Mouse (Mus musculus) left cerebral cortex, adult 8-10 months (tissue): Measurements from ENCODE around the gene Dhx37. TPM values are rescaled to one million over a fixed set of nuclear protein-coding genes. Genes with fewer than 3 reads are reported as not detected.
"Not testable (repeated sequence)": the region's sequence is repeated elsewhere in the genome, so short reads cannot be mapped to it uniquely, and the experiment has no call there.

Source experiments
- DNase-seq, 2 experiments: peaks; one replicate each; pipeline ENCODE4 v3.0.0; 2022; ENCODE audit warnings: low spot score in 2 of 2
- total RNA-seq, 4 experiments: library from RNA; stranded (reverse); gene quantifications; 2 replicates each; pipeline ENCODE4 v1.2.4; 2022

The Dhx37 gene
- total RNA-seq, 4 experiments from 2014 or later, result 9.4 to 12.9 (median 11.7) TPM

- DNase-seq, result no peak
These were observed 14.7 kb upstream of the Dhx37 start for GRCm38 (mm10) chr5:125448631-125449030.

DNA sequence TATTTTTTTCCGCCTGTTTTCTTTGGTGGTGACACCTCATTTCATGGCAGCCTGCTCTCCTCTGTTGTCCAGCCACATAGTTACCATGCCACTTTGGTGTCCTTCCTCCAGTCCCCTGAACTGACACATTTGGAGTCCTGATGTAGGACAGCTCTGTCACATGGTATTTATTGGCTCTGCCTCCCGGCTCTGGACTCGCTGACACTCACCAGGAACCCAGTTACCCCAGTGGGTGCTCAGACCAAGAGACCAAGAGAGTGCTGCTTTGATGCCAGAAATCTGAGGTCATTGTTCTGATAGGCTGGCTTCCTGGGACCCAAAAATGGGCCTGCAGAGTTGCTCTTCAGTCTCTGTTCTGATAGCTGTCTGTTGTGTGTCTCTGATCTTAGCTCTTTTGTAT is 14.1 kb upstream of the Dhx37 start:
- no peak for DNase-seq

GRCm38 (mm10) chr5:125446344-125446743 is 12.4 kb upstream of the Dhx37 start:
- DNase-seq, result no peak

DNA sequence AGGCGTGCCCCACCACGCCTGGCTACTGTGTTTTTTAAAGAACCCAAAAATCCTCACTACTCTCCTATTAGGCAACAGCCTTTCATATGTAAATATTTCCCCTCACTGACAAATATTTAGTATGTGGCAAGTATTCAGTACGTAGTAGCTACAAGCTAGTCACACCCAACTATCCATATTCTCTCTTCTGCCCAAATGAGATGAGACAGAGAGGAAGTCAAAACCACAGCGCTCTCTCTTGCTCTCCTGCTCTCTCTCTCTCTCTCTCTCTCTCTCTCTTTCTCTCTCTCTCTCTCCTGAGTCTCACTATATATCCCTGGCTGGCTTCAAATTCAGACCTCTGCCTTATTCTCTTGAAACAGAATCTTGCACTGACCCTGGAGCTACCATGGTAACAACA is 10.6 kb upstream of the Dhx37 start:
- DNase-seq, result no peak

DNA sequence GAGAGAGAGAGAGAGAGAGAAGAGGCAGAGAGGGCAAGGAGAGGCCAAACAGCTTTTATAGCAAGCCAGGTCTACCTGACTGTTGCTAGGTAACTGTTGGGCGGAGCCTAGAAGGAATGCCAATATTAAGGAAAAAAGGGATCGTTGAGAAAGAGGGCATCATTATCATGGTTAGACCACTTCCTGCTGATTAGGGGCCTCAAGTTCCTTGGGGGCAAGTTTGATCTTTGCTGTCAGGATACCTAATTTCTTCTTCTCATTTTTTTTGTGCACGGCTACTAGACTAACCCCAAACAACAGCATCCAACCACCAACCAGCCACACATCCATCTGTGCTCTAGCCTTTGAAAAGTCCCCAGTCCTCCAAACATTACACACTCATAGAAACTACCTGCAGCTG is 10.0 kb upstream of the Dhx37 start:
- no peak for DNase-seq

DNA sequence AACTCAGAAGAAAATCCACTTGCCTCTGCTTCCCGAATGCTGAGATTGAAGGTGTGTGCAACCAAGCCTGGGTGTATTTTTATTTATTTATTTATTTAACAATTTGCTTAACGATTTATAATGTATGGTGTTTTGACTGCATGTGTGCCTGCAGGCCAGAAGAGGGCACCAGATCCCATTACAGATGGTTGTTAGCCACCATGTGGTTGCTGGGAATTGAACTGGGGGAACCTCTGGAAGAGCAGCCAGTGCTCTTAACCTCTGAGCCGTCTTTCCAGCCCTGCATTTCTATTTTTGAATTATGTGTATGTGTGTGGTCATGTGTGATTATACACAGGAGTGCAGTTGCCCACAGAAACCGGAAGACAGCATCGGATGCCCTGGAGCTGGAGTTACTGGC is 9.4 kb upstream of the Dhx37 start:
- DNase-seq, result no peak

- DNase-seq, result no peak
These were observed 8.4 kb upstream of the Dhx37 start for GRCm38 (mm10) chr5:125442136-125442995.

DNA sequence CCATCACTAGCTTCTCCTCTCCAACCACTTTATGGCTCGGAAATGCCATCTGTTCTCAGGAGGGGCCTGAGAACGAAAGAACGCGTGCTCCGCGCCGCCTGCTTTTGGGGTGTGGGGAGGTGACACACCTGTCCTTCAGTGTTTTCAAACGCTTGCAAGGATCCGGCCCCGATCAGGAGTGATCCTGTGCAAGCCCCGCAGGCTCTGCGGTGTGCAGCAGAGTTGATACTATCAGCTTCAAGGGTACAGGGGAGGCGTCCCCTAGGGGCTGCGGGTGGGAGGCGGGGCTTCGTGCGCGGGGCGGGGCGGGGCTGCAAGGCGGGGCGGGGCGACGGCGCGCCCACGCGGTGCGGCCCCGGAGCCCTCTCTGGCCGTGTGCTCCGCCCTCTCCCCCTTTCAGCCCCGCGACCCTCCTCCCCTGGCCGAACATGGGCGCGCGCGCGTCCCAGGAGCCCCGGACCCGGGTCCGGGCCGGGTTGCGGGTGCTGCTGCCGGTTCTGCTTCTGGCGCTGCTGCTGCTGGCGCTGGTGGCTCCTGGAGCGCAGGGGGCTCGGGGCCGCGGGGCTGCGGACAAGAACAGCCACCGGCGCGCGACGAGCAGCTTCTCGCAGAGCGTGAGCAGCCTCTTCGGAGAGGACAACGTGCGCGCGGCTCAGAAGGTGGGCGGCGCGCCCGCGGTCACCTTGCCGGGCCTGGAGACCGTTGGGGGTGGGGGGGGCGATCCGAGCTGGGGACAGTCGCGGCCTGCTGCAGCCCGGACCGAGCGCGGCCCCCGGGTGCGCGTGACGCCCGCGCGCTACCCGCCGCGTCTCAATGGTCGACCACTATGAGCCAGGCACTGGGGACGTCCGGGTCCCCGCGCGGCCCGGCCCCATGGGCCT is 7.6 kb upstream of the Dhx37 start, which contains the start of gene Bri3bp:
Gene Bri3bp (plus strand): TSS at position 335 of the 881 bp plus-strand sequence.
- peak in 1 of 2 experiments; percentile 47 for DNase-seq

GRCm38 (mm10) chr5:125440583-125441233 is 6.8 kb upstream of the Dhx37 start:
- DNase-seq, result no peak

GRCm38 (mm10) chr5:125434347-125434746 is 426 bp upstream of the Dhx37 start:
- not testable (repeated sequence) for DNase-seq

DNA sequence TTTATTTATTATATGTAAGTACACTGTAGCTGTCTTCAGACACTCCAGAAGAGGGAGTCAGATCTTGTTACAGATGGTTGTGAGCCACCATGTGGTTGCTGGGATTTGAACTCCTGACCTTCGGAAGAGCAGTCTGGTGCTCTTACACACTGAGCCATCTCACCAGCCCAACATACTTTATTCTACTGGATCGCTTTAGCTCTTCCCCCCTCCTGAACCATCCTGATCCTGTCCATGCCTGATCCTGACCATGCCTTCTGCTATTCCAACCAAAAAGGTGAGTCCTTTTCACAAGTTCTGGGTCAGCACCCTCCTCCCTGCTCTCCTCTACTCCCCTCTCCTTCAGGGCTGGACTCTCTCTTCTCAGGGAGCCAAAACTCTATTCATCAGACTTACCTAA is 1.6 kb downstream of the Dhx37 start:
- not testable (repeated sequence) for DNase-seq

DNA sequence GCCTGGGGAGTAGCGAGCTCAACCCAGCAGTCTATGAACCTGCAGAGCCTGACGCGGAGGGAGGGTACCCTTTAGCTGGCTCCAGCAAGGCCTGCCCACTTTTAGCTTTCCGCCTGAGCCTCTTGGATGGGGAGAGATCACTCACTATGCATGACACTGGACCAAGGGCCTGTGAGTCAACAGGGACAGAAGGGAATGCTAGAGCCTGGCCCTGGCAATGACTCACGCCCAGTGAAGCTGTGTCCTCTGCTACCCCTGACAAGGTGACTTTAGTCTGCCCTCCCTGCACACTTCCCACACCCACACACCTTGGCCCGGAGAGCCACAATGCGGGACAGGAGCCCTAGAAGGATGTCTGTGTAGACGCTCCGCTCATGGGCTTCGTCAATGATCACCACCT is 7.6 kb downstream of the Dhx37 start:
- no peak for DNase-seq

- DNase-seq, result no peak
These were observed 8.1 kb downstream of the Dhx37 start for GRCm38 (mm10) chr5:125425698-125426276.

DNA sequence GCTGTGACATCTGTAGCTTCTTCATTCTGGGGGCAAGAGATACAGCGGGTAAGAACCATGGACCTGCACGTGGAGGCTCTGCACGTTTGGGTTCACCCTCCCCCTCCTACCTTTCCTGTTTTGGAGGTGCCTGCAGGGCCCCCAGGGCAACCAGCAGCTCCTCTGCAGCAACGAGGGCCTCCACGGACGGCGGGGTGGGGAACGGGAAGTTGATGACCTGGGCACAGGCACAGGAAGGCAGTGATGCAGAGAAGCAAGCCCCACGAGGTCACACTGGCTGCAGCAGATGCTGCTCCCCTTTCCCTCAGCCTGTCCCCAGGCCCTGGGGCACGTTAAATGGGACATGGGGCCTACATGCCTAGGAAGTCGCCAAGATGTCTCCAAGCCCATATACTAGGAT is 14.8 kb downstream of the Dhx37 start:
- no peak for DNase-seq

DNA sequence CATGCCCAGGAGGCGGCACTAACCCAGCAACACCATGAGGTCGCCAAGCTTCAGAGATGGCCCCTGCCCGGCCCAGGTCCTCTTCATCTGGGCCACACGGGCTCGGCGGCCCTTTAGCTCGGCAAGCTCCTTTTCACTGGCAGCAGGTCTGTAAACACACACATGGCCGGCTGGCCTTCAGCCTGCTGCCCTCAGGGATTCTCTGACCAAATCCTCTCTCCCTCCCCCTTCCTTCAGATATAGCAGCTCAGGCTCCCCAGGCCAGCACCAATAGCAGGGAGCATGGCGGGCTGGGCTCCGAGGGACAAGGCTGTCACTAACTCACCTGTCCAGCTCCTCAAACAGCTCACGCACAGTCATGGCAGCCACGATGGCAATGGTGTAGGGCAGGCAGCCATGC is 15.3 kb downstream of the Dhx37 start:
- DNase-seq, result no peak

DNA sequence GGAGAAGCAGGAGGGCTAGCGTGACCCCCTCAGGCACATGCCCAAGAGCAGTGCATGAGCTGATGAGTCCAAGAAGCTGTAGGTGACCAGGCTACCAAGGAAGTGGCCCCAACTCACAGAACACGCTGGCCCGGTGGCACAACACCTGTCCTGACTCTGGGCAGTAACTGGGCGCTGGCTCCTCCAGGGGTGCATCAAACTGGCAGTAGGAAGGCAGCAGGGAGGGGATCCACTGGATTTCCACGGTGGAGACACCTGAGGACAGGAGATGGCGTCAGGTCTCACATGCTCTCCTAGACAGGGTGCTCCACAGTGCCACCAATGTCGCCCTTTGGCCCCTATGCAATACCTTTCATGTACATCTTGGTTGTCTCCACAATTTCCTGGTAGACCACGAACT is 17.7 kb downstream of the Dhx37 start:
- DNase-seq, result no peak

DNA sequence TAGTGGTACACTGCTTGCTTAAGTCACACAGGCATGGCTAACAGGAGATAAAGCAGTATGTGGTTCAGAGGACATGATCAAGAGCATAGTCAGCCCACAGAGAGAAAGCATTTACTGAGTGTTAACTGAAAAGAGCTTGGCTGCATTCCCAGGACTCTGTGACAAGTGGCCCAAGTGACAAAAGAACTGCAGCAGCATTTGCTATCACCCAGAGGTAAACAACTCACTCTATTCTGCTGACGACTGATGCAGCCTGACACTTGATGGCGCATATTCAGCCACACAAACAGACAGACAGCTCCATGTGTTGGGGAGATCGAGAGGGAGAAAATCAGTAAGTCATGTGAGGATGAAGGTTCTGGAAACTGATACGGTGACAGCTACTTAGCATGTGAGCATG is 20.2 kb downstream of the Dhx37 start:
- no peak for DNase-seq

GRCm38 (mm10) chr5:125412536-125412935 is 21.4 kb downstream of the Dhx37 start:
- not testable (repeated sequence) for DNase-seq

- DNase-seq, result no peak
These were observed 21.9 kb downstream of the Dhx37 start for GRCm38 (mm10) chr5:125411972-125412530.

DNA sequence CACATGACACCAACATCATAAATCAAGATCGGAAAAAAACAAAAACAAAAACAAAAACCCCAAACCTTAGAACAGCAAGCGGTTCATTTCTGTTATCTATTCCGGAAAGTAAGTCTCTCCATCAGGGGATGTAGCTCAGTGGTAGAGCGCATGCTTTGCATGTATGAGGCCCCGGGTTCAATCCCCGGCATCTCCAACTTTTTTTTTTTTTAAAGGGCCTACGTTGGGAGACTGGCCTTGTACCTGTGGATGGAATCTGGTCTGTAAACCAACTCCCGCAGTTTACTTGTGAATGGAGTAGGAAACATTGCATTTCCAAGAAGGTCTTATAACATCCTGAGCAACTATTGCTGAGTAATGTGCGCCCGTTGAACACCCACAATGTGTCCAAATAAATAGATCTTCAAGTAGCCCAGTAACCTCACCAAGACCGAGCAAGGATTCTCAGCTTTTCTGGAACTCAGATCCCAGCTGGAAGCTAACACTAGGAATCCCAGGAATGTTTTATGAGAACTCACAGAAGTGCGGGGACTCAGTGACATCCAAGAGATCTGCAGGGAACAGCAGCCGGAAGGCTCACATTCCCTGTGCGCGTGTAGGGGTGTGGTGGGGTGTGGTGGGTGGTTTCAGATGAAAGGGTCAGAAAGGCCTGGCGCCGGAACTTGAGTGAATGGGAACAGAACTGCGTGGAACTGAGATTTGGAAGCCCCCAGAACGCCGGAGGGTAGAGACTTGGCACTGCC is 24.4 kb downstream of the Dhx37 start:
- no peak for DNase-seq
